Mouse (Mus musculus) erythroid progenitor cell, adult 5-6 weeks (primary cell): Measurements from ENCODE around the gene Blvrb. TPM values are rescaled to one million over a fixed set of nuclear protein-coding genes. Genes with fewer than 3 reads are reported as not detected.

ENCODE experiments used
- ATAC-seq: replicated peaks from 2 replicates; pipeline ENCODE4 v1.8.0; 2016; ENCODE audit warnings: moderate number of reproducible peaks, mild to moderate bottlenecking, moderate TSS enrichment, inconsistent platforms; ENCODE audit not compliant: poor library complexity, low FRiP score, severe bottlenecking
- total RNA-seq, 2 experiments: library from RNA; stranded (forward) in 1 of 2; stranded (reverse) in 1 of 2; fragments of 150-400 nt in 1 of 2; fragments of 186-747, 209-891 nt in 1 of 2; gene quantifications; 2 replicates each; pipeline versions ENCODE4 v1.2.3 to v1.2.4; 2015 to 2017; ENCODE audit warnings: low replicate concordance in 2 of 2

Gene Blvrb
- total RNA-seq, 2 experiments from 2014 or later, result 484 to 538 TPM

- ATAC-seq, result no peak
Observed at GRCm38 (mm10) chr7:27501620-27502019, 53.8 kb downstream of the Blvrb start.

- ATAC-seq, result no peak
Observed at GRCm38 (mm10) chr7:27506765-27507370, 59.1 kb downstream of the Blvrb start.

GRCm38 (mm10) chr7:27507711-27508647, 60.2 kb downstream of the Blvrb start:
- ATAC-seq, result peak; percentile 89

GRCm38 (mm10) chr7:27508648-27509005, 60.8 kb downstream of the Blvrb start:
- peak; percentile 81 for ATAC-seq

GRCm38 (mm10) chr7:27510809-27511208, 63.0 kb downstream of the Blvrb start:
- ATAC-seq, result no peak

GRCm38 (mm10) chr7:27514961-27515360, 67.2 kb downstream of the Blvrb start:
- ATAC-seq, result no peak

Other genes starting within 250 kb of the Blvrb start
- gene Itpkc, start 219.3 kb upstream of the Blvrb start, total RNA-seq (2015; ENCODE audit: low replicate concordance), result 1.8 and 4.2 TPM in 2 replicates
- gene Itpkc, start 219.3 kb upstream of the Blvrb start, total RNA-seq (2017; ENCODE audit: low replicate concordance), result 0.39 and 5.4 TPM in 2 replicates
- gene Coq8b, start 215.0 kb upstream of the Blvrb start, total RNA-seq (2015; ENCODE audit: low replicate concordance), result 2.9 TPM in 1 of 2 replicates, not detected in the other
- 7.7 TPM in 1 of 2 replicates, not detected in the other for gene Coq8b, start 215.0 kb upstream of the Blvrb start, total RNA-seq (2017; ENCODE audit: low replicate concordance)
- 0.72 TPM in 1 of 2 replicates, not detected in the other for gene Numbl, start 189.5 kb upstream of the Blvrb start, total RNA-seq (2015; ENCODE audit: low replicate concordance)
- under 0.01 and 2.0 TPM in 2 replicates for gene Numbl, start 189.5 kb upstream of the Blvrb start, total RNA-seq (2017; ENCODE audit: low replicate concordance)
- gene Ltbp4, start 110.3 kb upstream of the Blvrb start, total RNA-seq (2015; ENCODE audit: low replicate concordance), result not detected in 2 replicates
- 0.61 TPM in 1 of 2 replicates, not detected in the other for gene Ltbp4, start 110.3 kb upstream of the Blvrb start, total RNA-seq (2017; ENCODE audit: low replicate concordance)
- 11.5 and 20.5 TPM in 2 replicates for gene Shkbp1, start 92.0 kb upstream of the Blvrb start, total RNA-seq (2015; ENCODE audit: low replicate concordance)
- 4.7 and 5.1 TPM in 2 replicates for gene Shkbp1, start 92.0 kb upstream of the Blvrb start, total RNA-seq (2017; ENCODE audit: low replicate concordance)
- 8.0 TPM in 1 of 2 replicates, not detected in the other for gene Gm20479, start 90.6 kb upstream of the Blvrb start, total RNA-seq (2015; ENCODE audit: low replicate concordance)
- not detected in 2 replicates for gene Gm20479, start 90.6 kb upstream of the Blvrb start, total RNA-seq (2017; ENCODE audit: low replicate concordance)
- gene Sptbn4, start 292 bp upstream of the Blvrb start, total RNA-seq (2015; ENCODE audit: low replicate concordance), result not detected in 2 replicates
- gene Sptbn4, start 292 bp upstream of the Blvrb start, total RNA-seq (2017; ENCODE audit: low replicate concordance), result 0.08 and 0.13 TPM in 2 replicates
- gene Sertad3, start 25.8 kb downstream of the Blvrb start, total RNA-seq (2015; ENCODE audit: low replicate concordance), result 9.0 and 9.2 TPM in 2 replicates
- gene Sertad3, start 25.8 kb downstream of the Blvrb start, total RNA-seq (2017; ENCODE audit: low replicate concordance), result 14.8 and 19.6 TPM in 2 replicates
- gene Sertad1, start 38.9 kb downstream of the Blvrb start, total RNA-seq (2015; ENCODE audit: low replicate concordance), result 1.7 and 6.8 TPM in 2 replicates
- 5.5 and 7.0 TPM in 2 replicates for gene Sertad1, start 38.9 kb downstream of the Blvrb start, total RNA-seq (2017; ENCODE audit: low replicate concordance)
- 0.36 and 0.42 TPM in 2 replicates for gene Prx, start 51.3 kb downstream of the Blvrb start, total RNA-seq (2015; ENCODE audit: low replicate concordance)
- gene Prx, start 51.3 kb downstream of the Blvrb start, total RNA-seq (2017; ENCODE audit: low replicate concordance), result 1.4 and 5.1 TPM in 2 replicates
- gene Hipk4, start 75.3 kb downstream of the Blvrb start, total RNA-seq (2015; ENCODE audit: low replicate concordance), result not detected in 2 replicates
- not detected in 2 replicates for gene Hipk4, start 75.3 kb downstream of the Blvrb start, total RNA-seq (2017; ENCODE audit: low replicate concordance)
- gene Pld3, start 105.2 kb downstream of the Blvrb start, total RNA-seq (2015; ENCODE audit: low replicate concordance), result 43.2 and 88.0 TPM in 2 replicates
- 19.1 and 26.3 TPM in 2 replicates for gene Pld3, start 105.2 kb downstream of the Blvrb start, total RNA-seq (2017; ENCODE audit: low replicate concordance)
- gene 2310022A10Rik, start 105.3 kb downstream of the Blvrb start, total RNA-seq (2015; ENCODE audit: low replicate concordance), result 11.2 and 18.9 TPM in 2 replicates
- gene 2310022A10Rik, start 105.3 kb downstream of the Blvrb start, total RNA-seq (2017; ENCODE audit: low replicate concordance), result 1.6 and 6.8 TPM in 2 replicates
- 28.5 and 59.9 TPM in 2 replicates for gene Akt2, start 143.6 kb downstream of the Blvrb start, total RNA-seq (2015; ENCODE audit: low replicate concordance)
- 25.1 and 48.1 TPM in 2 replicates for gene Akt2, start 143.6 kb downstream of the Blvrb start, total RNA-seq (2017; ENCODE audit: low replicate concordance)
- gene Ttc9b, start 205.9 kb downstream of the Blvrb start, total RNA-seq (2015; ENCODE audit: low replicate concordance), result not detected in 2 replicates
- not detected in 2 replicates for gene Ttc9b, start 205.9 kb downstream of the Blvrb start, total RNA-seq (2017; ENCODE audit: low replicate concordance)
- 0.72 and 6.7 TPM in 2 replicates for gene Map3k10, start 226.6 kb downstream of the Blvrb start, total RNA-seq (2015; ENCODE audit: low replicate concordance)
- gene Map3k10, start 226.6 kb downstream of the Blvrb start, total RNA-seq (2017; ENCODE audit: low replicate concordance), result 0.13 TPM in 1 of 2 replicates, not detected in the other
- not detected in 2 replicates for gene Zfp607b, start 241.4 kb downstream of the Blvrb start, total RNA-seq (2015; ENCODE audit: low replicate concordance)
- 1.7 TPM in 1 of 2 replicates, not detected in the other for gene Zfp607b, start 241.4 kb downstream of the Blvrb start, total RNA-seq (2017; ENCODE audit: low replicate concordance)